Mouse (Mus musculus) frontal cortex, postnatal 36 days (tissue): ENCODE results near the gene Thoc5.
A peak's percentile ranks its signal among the peaks of the same experiment; 100 is the strongest.

Source experiments
- DNase-seq, 2 experiments: peaks; one replicate each; pipeline ENCODE4 v3.0.0; 2022; ENCODE audit warnings: low spot score in 2 of 2

Thoc5 gene

GRCm38 (mm10) chr11:4906231-4906630, 11.1 kb downstream of the Thoc5 start:
- no peak for DNase-seq

GRCm38 (mm10) chr11:4916068-4916467, 20.9 kb downstream of the Thoc5 start:
- DNase-seq, result peak; percentile 60 to 71

- no peak for DNase-seq
Measured at GRCm38 (mm10) chr11:4921281-4921680, 26.2 kb downstream of the Thoc5 start.

GRCm38 (mm10) chr11:4921751-4922150, 26.6 kb downstream of the Thoc5 start:
- DNase-seq, result no peak

GRCm38 (mm10) chr11:4927224-4927623, 32.1 kb downstream of the Thoc5 start:
- peak; percentile 51 to 67 for DNase-seq

GRCm38 (mm10) chr11:4931009-4931601, 36.0 kb downstream of the Thoc5 start:
- no peak for DNase-seq

GRCm38 (mm10) chr11:4936243-4936642, 41.1 kb downstream of the Thoc5 start:
- no peak for DNase-seq

- DNase-seq, result peak in 1 of 2 experiments; percentile 29
Measured at GRCm38 (mm10) chr11:4946530-4946929, 51.4 kb downstream of the Thoc5 start.

- peak; percentile 86 to 92 for DNase-seq
Measured at GRCm38 (mm10) chr11:4946947-4947812, 52.1 kb downstream of the Thoc5 start.

GRCm38 (mm10) chr11:4947813-4948174, 52.7 kb downstream of the Thoc5 start, which contains the start of gene Nefh:
Nefh (minus strand) TSS chr11:4948064.
- DNase-seq, result no peak

- no peak for DNase-seq
Measured at GRCm38 (mm10) chr11:4948792-4949191, 53.7 kb downstream of the Thoc5 start.

- peak in 1 of 2 experiments; percentile 53 for DNase-seq
Measured at GRCm38 (mm10) chr11:4949256-4950044, 54.3 kb downstream of the Thoc5 start.

- DNase-seq, result no peak
Measured at GRCm38 (mm10) chr11:4953401-4953800, 58.3 kb downstream of the Thoc5 start.

GRCm38 (mm10) chr11:4953918-4954317, 58.8 kb downstream of the Thoc5 start:
- DNase-seq, result peak; percentile 51 to 60

GRCm38 (mm10) chr11:4963099-4963808, 68.1 kb downstream of the Thoc5 start:
- no peak for DNase-seq

GRCm38 (mm10) chr11:4966325-4966724, 71.2 kb downstream of the Thoc5 start:
- no peak for DNase-seq

- DNase-seq, result no peak
Measured at GRCm38 (mm10) chr11:4966888-4967287, 71.8 kb downstream of the Thoc5 start.

- DNase-seq, result no peak
Measured at GRCm38 (mm10) chr11:4967549-4967948, 72.4 kb downstream of the Thoc5 start.

GRCm38 (mm10) chr11:4968376-4968775, 73.3 kb downstream of the Thoc5 start:
- no peak for DNase-seq

GRCm38 (mm10) chr11:4972967-4973870, 78.1 kb downstream of the Thoc5 start:
- DNase-seq, result peak; percentile 54 to 60

GRCm38 (mm10) chr11:4973871-4974256, 78.7 kb downstream of the Thoc5 start:
- no peak for DNase-seq
